Mouse (Mus musculus) frontal cortex, postnatal 14 days (tissue): Measurements from ENCODE around the gene Twist2.

Experiments used
- DNase-seq, 2 experiments: peaks; one replicate each; pipeline ENCODE4 v3.0.0; 2022; ENCODE audit warnings: low spot score in 2 of 2

Gene Twist2

GRCm38 (mm10) chr1:91874633-91875032, 73.4 kb downstream of the Twist2 start:
- DNase-seq = peak; percentile 40 to 44

DNA sequence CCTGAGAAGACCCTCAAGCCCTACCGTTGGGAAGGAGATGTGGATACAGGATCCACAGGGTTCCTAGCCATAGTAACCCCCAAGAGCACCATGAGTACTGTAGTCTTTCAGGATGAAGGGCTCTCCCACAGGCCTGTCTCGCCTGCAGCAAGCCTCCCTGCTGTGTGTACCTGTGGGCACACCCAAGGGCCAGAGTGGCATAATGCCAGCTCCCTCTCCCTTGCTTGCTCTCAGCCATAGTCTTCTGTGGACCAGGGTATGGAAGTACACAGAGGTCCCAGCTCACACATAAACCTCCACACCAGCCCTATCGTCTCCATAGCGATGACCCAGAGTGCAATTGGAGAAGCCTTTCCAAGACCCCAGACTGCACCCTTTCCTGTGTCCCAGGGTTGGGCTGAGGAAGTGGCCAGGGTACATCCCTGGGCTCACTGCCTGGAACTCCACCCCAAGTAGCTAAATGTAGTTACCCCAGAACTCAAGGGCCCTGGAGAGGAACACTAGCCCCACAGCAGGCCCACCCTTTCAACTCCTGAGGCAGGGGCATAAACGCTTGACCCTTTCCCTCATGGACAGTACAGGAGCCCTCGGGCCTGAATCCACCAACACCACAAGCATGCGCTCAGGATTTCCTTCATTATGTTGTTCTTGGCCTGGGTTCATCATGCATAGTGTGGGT, 73.9 kb downstream of the Twist2 start:
- DNase-seq = no peak

DNA sequence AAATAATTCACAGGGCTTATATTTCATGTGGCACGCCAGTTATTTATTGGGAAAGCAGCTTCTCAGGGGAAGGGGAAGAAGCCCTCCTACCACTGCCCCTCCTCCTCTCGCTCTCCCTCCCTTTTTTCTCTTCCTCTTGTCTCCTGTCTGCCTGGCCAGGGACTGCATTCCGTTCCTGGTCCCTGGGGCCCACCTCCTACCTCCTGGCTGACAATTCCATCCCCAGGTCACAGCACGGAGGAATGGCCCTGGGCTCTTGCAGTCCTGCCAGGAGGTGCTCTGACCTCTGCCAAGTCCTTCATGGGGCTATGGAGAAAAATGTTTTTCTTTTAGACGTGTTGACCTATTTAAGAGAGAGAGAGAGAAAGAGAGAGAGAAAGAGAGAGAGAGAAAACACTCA, 77.4 kb downstream of the Twist2 start:
- DNase-seq = no peak

DNA sequence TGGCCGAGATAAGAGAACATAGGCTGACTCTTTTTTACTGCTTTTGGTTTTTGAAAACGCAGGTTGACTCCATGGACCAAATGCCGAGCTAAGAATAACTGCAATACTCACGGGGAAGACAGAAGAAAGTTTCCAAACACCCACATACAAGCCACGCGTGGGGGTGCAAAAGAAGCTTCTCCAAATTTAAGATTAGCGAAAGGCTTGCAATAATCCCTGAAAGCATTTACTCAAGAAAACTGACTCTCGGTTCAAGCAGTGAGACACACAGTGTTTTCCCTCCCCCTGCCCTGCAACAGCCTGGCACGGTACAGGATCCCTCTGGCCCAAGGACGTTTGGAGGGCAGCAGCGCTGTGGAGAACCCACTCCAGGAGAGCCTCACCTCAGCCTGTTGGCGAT, 78.9 kb downstream of the Twist2 start:
- DNase-seq = peak; percentile 45 to 55

- DNase-seq = no peak
Measured at GRCm38 (mm10) chr1:91880899-91881298, 79.6 kb downstream of the Twist2 start.

- no peak for DNase-seq
Measured at GRCm38 (mm10) chr1:91883115-91883514, 81.9 kb downstream of the Twist2 start.

DNA sequence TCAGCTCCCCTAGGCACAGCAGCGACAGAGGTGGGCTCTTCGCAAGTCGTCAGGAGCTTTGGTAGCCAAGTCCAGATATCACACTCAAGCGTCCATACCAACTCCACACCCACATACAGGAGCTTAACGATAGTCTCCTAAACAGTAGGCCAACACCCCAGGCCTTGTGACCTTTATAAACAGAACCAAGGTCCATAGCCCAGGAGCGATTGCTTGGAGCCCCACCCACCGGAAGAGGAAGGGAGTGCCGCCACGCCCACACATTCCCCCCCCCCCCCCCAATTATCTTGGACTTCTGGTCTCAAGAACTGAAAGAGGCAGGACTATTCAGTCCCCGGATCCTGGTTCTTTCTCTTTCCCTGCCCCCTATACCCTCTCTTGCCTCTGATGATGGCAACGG, 92.3 kb downstream of the Twist2 start:
- no peak for DNase-seq

DNA sequence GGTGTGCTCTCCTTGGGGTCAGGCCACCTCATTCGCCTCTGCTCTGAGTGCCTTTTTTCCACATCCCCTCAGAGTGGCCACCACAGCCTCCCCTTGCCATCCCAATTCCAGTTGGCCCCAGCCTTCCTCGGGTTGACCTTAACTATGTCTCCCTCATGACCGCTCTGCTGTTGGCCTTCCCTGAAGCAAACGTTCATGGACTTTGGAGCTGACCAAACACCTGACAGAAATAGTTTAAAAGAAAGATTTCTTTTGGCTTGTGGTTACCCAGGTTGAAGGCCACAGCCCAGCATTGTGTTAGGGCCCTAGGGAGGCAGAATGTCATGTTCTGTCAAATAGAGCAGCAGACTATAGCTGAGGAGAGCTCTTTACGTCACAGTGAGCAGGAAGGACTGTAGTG, 93.0 kb downstream of the Twist2 start:
- no peak for DNase-seq

- DNase-seq = no peak
Measured at GRCm38 (mm10) chr1:91897078-91897477, 95.8 kb downstream of the Twist2 start.
